Mouse (Mus musculus): ENCODE results near the gene Bsn. TPM values are rescaled to one million over a fixed set of nuclear protein-coding genes. Genes with fewer than 3 reads are reported as not detected.

The Bsn gene
- polyA plus RNA-seq, 1 experiment = 0.83 TPM

DNA sequence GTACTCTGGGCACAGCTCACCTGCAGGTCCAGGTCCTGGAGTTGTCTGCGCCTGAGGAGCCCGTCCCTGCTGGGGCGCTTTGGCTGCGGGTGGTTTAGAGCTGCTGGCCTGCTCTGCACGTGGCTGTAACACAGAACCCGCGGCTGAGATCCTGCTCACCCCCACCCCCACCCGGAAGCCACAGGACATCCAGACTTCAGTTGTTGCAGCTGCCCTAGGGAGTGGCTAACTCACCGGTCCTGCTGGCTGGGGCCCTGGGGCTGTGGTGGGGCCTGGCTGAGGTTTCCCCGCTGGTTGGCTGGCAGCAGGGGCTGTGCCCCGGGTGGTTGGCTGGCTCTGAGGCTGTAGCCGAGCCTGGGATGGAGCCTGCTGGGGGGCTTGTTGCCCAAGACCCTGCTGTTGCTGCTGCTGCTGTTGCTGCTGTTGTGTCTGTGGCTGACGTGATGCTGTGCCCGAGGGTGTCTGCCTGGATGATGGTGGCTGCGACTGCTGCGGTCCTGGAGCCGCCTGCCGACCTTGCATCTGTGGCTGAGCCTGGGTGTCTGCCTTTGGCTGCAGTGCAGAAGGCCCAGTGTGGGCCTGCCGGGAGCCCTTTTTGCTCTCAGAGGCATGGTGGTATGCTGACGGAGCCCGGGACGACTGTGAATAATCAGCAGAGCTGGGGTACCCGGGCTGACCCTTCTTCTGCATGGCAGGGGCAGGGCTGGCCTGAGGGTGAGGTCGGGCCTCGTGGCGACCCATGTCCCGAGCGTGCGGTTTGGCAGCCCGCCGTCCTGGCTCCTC, 85.2 kb downstream of the Bsn start:
- H3K4me1 ChIP-seq = peaks cover 45% of the 10 kb centered on the region
- no peak for TF ChIP-seq GATA1 (IDR thresholded peaks at IDR 0.05; ENCODE audit: borderline replicate concordance, low read length)
- no peak for TF ChIP-seq FLI1 (IDR thresholded peaks at IDR 0.05; ENCODE audit: low read length)

DNA sequence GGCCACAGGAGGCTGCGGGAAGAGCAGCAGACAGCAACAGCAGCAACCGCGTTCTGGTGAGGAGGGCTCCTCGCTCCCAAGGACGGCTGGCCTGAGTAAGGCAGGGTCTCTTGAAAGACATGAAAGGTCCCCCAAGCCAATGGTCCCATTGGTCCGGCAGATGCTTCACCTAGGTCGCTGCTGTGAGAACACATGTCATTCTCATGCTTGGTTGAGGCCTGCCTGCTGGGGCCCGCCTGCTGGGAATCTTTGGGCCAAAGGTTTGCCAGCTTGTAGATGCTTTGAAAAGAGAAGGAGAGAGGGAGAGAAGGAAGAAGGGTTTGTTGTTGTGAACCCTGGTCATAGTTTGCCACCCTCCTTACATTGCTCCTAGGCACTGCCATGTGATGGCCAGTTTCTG, 90.6 kb downstream of the Bsn start:
- H3K9me3 ChIP-seq = 0 out of 2 replicates have a peak, but pooled peaks cover 1% of the 10 kb centered on the region
- H3K36me3 ChIP-seq (replicated peaks; ENCODE audit: low read length) = no peaks in the 10 kb centered on the region
- H3K4me3 ChIP-seq (replicated peaks) = no peak overlapping the region
- H3K27me3 ChIP-seq (replicated peaks) = peaks cover 19% of the 10 kb centered on the region
- H3K4me1 ChIP-seq = peaks cover 28% of the 10 kb centered on the region
- no peak for TF ChIP-seq GATA1 (IDR thresholded peaks at IDR 0.05; ENCODE audit: borderline replicate concordance, low read length)
- TF ChIP-seq FLI1 (IDR thresholded peaks at IDR 0.05; ENCODE audit: low read length) = no peak

More for the DNA sequence above, 85.2 kb downstream of the Bsn start:
- Histone ChIP-seq H3K27me3 (replicated peaks) (peaks cover 60% of the 10 kb centered on the region), H3K4me3 (replicated peaks) (peak overlapping the region; percentile 80), H3K36me3 (replicated peaks; ENCODE audit: low read length) (no peaks in the 10 kb centered on the region), H3K9me3 (peaks cover 13% of the 10 kb centered on the region; the same call in 1 of the 2 replicates)

DNA sequence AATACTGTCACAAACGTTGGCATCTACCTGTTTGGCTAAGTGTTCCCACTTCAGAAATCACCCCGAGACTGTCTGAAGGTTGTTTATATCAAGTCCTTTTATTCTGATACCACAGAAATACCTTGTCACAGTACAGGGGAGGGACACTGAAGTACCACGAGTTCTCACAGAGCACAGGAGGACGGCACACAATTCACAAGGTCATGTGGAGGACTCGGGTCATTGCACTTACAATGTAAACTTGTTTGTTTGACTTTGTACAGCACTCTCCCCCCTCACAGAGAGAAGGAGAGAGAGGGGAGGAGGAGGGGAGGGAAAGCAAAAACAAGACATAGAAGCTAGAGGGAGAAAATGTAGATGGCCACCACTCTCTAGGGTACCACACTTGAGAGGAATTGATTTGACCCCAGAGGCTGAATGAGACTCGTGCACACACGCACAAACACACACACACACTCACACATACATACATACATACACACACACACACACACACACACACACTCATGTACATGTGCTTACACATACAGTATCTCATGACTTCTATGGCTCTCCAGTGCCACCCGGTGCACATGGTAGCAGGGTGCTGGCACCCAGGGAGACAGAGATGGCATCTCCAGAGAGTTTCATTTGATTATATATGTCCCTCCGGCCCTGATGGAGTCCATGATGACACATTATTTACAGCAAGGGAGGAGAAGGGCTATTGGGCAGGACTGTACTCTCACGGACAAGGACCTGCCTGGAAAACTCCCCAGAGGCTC, 94.1 kb downstream of the Bsn start:
- Histone ChIP-seq H3K27me3 (replicated peaks) (peaks cover 7% of the 10 kb centered on the region), H3K4me3 (replicated peaks) (peak overlapping the region; percentile 38), H3K4me1 (peaks cover 32% of the 10 kb centered on the region), H3K36me3 (replicated peaks; ENCODE audit: low read length) (peaks cover 23% of the 10 kb centered on the region), H3K9me3 (no peaks in the 10 kb centered on the region)
- TF ChIP-seq FLI1 (IDR thresholded peaks at IDR 0.05; ENCODE audit: low read length) = no peak
- TF ChIP-seq GATA1 (IDR thresholded peaks at IDR 0.05; ENCODE audit: borderline replicate concordance, low read length) = no peak

DNA sequence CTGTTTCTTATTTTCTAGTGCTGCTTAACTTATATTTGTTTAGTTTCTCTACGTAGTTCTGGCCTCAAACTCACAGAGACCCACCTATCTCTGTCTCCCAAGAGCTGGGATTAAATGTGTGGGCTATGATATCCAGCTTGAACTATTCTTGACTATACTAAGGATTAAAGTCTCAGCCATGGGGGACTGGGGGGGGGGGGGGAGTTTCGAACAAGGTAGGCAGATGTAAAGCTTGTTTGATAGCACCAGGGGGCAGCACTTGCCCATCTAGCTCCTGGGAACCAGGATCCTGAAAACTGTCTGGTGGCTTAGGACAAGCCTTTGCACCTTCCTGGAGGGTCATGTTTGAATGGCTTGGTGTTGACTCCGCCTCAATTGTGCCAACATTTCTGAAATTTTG, 94.7 kb downstream of the Bsn start:
- Histone ChIP-seq H3K27me3 (replicated peaks) (peaks cover 4% of the 10 kb centered on the region), H3K4me1 (peaks cover 30% of the 10 kb centered on the region), H3K9me3 (no peaks in the 10 kb centered on the region), H3K4me3 (replicated peaks) (peak overlapping the region; percentile 98), H3K36me3 (replicated peaks; ENCODE audit: low read length) (peaks cover 30% of the 10 kb centered on the region)
- TF ChIP-seq FLI1 (IDR thresholded peaks at IDR 0.05; ENCODE audit: low read length) (no peak), GATA1 (IDR thresholded peaks at IDR 0.05; ENCODE audit: borderline replicate concordance, low read length) (no peak)

DNA sequence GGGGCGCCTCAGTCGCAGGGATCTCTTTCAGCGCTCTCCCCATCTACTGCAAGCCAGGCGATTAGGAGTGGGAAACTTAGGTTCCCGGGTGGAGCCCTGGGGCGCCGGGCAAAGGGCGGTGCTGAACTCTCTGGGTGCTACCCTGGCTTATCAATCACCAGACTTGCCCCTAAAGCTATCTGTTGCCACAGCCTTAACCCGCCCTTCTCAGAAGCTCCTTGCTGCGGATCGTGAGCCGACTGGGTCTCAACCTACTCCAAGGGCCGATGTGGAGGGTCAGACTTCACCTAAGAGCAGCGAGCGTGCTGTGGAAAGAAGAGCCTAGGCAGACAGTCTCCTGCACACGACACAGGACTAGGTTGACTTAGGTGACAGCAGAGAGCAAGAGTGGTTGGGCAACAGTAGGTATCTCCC, 95.2 kb downstream of the Bsn start:
- Histone ChIP-seq H3K27me3 (replicated peaks) (peaks cover 4% of the 10 kb centered on the region), H3K9me3 (no peaks in the 10 kb centered on the region), H3K4me1 (peaks cover 30% of the 10 kb centered on the region), H3K4me3 (replicated peaks) (peak overlapping the region; percentile 98), H3K36me3 (replicated peaks; ENCODE audit: low read length) (peaks cover 35% of the 10 kb centered on the region)
- no peak for TF ChIP-seq FLI1 (IDR thresholded peaks at IDR 0.05; ENCODE audit: low read length)
- TF ChIP-seq GATA1 (IDR thresholded peaks at IDR 0.05; ENCODE audit: borderline replicate concordance, low read length) = no peak

DNA sequence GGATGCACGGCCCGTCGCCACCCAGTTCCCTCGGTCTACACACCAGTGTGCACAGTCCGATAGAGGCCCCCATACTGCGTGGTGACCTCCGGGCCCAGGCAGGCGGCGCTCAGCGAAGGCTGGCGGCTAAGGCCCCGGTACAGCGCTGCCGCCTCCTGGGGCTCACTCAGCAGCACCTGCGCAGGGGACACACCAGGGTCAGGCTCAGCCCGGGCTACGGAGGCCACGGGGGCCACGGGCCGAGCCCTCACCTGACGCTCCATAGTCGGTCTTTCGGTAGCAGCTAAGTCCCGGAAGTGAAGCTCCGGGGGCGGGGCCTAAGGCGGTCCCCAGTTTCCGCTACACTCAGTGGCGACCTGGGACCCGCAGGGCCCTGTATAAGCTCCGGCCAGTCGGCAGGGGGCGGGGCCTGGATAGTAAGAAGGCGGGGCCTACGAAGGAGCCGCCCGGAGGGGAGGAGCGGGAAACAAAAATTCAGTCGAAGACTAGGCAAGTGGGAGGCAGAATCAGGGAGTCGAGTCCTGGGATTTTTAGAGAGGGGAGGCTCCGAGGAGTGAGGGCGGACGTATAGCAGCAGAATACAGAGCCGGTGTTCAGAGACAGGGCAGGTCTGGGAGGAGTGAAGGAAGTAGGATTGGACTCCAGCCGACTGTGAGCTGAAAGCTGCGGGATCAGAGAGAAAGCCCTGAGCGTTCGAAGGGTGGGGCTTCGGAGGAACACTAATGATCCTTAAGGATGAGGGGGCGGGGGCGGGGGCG, 95.8 kb downstream of the Bsn start, which contains the start of gene Apeh:
Apeh (minus strand) TSS at position 423 of the 758 bp plus-strand sequence.
- H3K9me3 ChIP-seq = no peaks in the 10 kb centered on the region
- peak within 1 kb of the TSS; percentile 98 for H3K4me3 ChIP-seq (replicated peaks)
- H3K36me3 ChIP-seq (replicated peaks; ENCODE audit: low read length) = peaks cover 41% of the 10 kb centered on the region
- TF ChIP-seq FLI1 (IDR thresholded peaks at IDR 0.05; ENCODE audit: low read length) (peak; percentile 40; the same call in 1 of the 2 replicates), GATA1 (IDR thresholded peaks at IDR 0.05; ENCODE audit: borderline replicate concordance, low read length) (no peak)
- H3K4me1 ChIP-seq = peaks cover 30% of the 10 kb centered on the region
- H3K27me3 ChIP-seq (replicated peaks) = peaks cover 2% of the 10 kb centered on the region

DNA sequence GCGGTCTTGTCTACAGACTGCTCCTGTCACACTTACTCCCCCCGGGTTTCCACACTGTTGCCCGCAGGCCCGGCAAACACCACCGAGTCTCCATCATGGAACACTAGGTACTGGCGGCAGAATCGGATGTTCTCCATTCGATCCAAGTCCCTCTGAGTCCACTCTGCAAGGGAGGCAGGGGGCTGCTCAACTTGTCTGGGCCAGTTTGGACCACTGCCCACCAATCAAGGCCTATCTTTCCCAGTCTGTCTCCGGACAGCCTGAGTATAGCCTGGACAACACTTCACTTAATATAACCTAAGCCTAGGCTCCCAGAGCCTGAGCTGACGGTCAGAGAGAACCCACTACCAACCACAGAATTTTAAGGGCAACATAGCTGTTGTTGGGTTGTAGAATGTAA, 96.6 kb downstream of the Bsn start:
- no peaks in the 10 kb centered on the region for H3K9me3 ChIP-seq
- H3K4me3 ChIP-seq (replicated peaks) = peak overlapping the region; percentile 98
- no peak for TF ChIP-seq GATA1 (IDR thresholded peaks at IDR 0.05; ENCODE audit: borderline replicate concordance, low read length)
- TF ChIP-seq FLI1 (IDR thresholded peaks at IDR 0.05; ENCODE audit: low read length) = no peak
- peaks cover 49% of the 10 kb centered on the region for H3K36me3 ChIP-seq (replicated peaks; ENCODE audit: low read length)
- H3K27me3 ChIP-seq (replicated peaks) = peaks cover 2% of the 10 kb centered on the region
- H3K4me1 ChIP-seq = peaks cover 30% of the 10 kb centered on the region

DNA sequence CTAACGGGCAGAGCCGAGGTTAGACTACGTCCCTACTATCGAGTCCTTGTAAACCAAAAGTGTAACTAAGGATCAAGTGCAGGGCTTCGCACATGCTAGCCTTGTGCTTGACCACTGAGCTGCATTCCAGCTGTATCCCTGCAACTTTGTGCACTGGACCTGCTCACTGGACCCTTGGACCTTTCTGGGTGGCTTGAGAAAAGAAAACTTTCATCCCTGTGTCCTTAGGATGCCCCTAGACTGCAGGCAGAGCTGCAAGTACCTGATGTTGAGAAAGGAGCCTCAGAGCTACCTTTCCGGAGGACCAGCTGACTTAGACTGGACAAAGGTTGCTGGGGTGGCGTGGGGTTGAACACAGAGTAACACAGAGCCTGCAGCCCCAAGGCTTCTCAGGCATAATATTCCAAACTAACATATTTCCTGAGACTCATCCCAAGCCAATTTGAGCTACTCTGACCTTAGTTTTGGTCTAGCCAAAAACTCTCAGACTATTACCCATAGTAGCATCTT, 99.5 kb downstream of the Bsn start:
- Histone ChIP-seq H3K9me3 (no peaks in the 10 kb centered on the region), H3K4me1 (peaks cover 32% of the 10 kb centered on the region), H3K27me3 (replicated peaks) (no peaks in the 10 kb centered on the region), H3K4me3 (replicated peaks) (no peak overlapping the region), H3K36me3 (replicated peaks; ENCODE audit: low read length) (peaks cover 78% of the 10 kb centered on the region)
- no peak for TF ChIP-seq GATA1 (IDR thresholded peaks at IDR 0.05; ENCODE audit: borderline replicate concordance, low read length)
- TF ChIP-seq FLI1 (IDR thresholded peaks at IDR 0.05; ENCODE audit: low read length) = no peak

DNA sequence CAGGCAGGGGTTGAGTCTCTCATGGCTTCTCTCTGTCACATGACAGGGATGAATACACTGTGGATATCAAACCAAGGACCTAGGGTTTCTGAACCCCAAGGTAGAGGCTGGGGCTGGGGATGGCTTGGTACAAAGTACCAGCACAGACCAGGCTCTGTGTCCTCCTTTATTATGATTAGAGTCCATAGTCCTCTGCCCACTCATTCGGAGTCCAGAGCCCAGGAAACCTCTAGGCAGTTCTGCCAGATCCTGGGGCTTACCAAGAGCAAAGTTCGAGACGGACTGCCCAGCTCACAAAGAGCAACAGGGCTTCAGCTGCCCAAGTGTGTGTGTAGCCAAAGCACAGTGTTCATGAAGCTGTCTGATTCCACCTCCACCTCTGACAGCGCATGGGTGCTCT, 104.9 kb downstream of the Bsn start:
- Histone ChIP-seq H3K4me3 (replicated peaks) (no peak overlapping the region), H3K36me3 (replicated peaks; ENCODE audit: low read length) (peaks cover 72% of the 10 kb centered on the region), H3K27me3 (replicated peaks) (no peaks in the 10 kb centered on the region), H3K4me1 (peaks cover 42% of the 10 kb centered on the region), H3K9me3 (no peaks in the 10 kb centered on the region)
- TF ChIP-seq FLI1 (IDR thresholded peaks at IDR 0.05; ENCODE audit: low read length) = no peak
- TF ChIP-seq GATA1 (IDR thresholded peaks at IDR 0.05; ENCODE audit: borderline replicate concordance, low read length) = no peak
